Mouse (Mus musculus): ENCODE results near the gene Zbtb44. TPM values are rescaled to one million over a fixed set of nuclear protein-coding genes. Genes with fewer than 3 reads are reported as not detected.
A peak's percentile ranks its signal among the peaks of the same experiment; 100 is the strongest.

Zbtb44 gene
- polyA plus RNA-seq, 1 experiment: 98.2 TPM

DNA sequence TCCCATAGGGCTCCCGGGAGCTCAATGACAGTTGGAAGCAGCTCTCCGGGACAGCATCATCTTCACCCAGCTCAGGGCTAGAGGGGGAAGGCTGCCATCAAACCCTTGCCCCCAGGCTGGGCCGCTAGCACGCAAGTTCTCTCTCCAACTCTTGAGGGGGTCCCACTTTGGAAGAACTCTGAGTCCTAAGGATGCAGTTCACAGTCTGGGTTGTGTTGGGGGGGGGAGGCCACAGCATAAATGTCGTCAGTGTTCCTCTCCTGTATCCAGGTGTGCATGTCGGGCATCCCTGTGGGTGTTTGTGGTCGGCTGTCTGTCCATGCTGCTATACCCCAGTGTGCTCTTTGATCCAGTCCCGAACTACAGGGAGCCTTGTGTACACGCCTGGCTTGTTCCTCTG, 59.1 kb downstream of the Zbtb44 start:
- H3K27me3 ChIP-seq (ENCODE audit: control insufficient read depth, insufficient read depth, low read length, poor library complexity, severe bottlenecking): no peaks in the 10 kb centered on the region
- no peaks in the 10 kb centered on the region for H3K9me3 ChIP-seq (replicated peaks; ENCODE audit: control insufficient read depth, insufficient read depth, low read length, poor library complexity, severe bottlenecking)
- H3K4me1 ChIP-seq (ENCODE audit: control insufficient read depth, insufficient read depth, low read length): no peaks in the 10 kb centered on the region
- no peak overlapping the region for H3K9ac ChIP-seq (ENCODE audit: low read depth, poor library complexity, severe bottlenecking)
- H3K4me3 ChIP-seq (ENCODE audit: low read depth, low read length): no peak overlapping the region
- H3K27ac ChIP-seq (ENCODE audit: insufficient read depth, low read length): no peak overlapping the region
- 0 out of 2 replicates have a peak, but pooled peaks cover 5% of the 10 kb centered on the region for H3K36me3 ChIP-seq (ENCODE audit: control insufficient read depth, insufficient read depth, low read length, poor library complexity, severe bottlenecking)
- TF ChIP-seq POLR2A (IDR thresholded peaks at IDR 0.05; ENCODE audit: insufficient read depth, low read length): no peak

- Histone ChIP-seq H3K4me1 (ENCODE audit: control insufficient read depth, insufficient read depth, low read length) (no peaks in the 10 kb centered on the region), H3K27ac (ENCODE audit: insufficient read depth, low read length) (no peak overlapping the region), H3K36me3 (ENCODE audit: control insufficient read depth, insufficient read depth, low read length, poor library complexity, severe bottlenecking) (peaks cover 5% of the 10 kb centered on the region; the same call in 1 of the 2 replicates), H3K9ac (ENCODE audit: low read depth, poor library complexity, severe bottlenecking) (no peak overlapping the region), H3K4me3 (ENCODE audit: low read depth, low read length) (peak overlapping the region; percentile 36), H3K27me3 (ENCODE audit: control insufficient read depth, insufficient read depth, low read length, poor library complexity, severe bottlenecking) (no peaks in the 10 kb centered on the region), H3K9me3 (replicated peaks; ENCODE audit: control insufficient read depth, insufficient read depth, low read length, poor library complexity, severe bottlenecking) (no peaks in the 10 kb centered on the region)
- TF ChIP-seq CTCF (IDR thresholded peaks at IDR 0.05; ENCODE audit: low read depth, low read length) (no peak), POLR2A (IDR thresholded peaks at IDR 0.05; ENCODE audit: insufficient read depth, low read length) (no peak), EP300 (IDR thresholded peaks at IDR 0.05; ENCODE audit: insufficient read depth, low read depth, low read length) (no peak)
Observed at GRCm38 (mm10) chr9:31090081-31091023, 59.9 kb downstream of the Zbtb44 start.

DNA sequence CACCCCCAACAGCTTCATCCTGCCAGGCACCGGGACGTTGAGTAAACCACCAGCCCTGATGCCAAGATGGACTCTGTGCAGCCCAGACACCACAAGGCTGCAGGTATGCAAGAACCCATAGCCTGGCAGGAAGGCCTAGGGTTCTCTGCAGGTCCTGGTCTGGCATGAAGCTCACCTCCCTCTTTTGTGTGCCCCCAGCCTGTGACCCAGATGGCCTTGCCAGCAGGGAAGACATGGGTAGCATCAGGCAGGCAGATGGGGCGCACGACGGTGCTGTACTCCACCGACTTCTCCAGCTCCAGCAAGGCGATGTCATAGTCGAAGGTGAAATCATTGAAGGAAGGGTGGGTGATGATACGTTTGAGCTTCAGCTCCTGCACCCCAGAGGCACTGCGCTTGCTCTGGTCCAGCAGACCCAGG, 60.7 kb downstream of the Zbtb44 start:
- Histone ChIP-seq H3K27ac (ENCODE audit: insufficient read depth, low read length) (no peak overlapping the region), H3K9ac (ENCODE audit: low read depth, poor library complexity, severe bottlenecking) (no peak overlapping the region), H3K9me3 (replicated peaks; ENCODE audit: control insufficient read depth, insufficient read depth, low read length, poor library complexity, severe bottlenecking) (no peaks in the 10 kb centered on the region), H3K36me3 (ENCODE audit: control insufficient read depth, insufficient read depth, low read length, poor library complexity, severe bottlenecking) (peaks cover 5% of the 10 kb centered on the region; the same call in 1 of the 2 replicates), H3K27me3 (ENCODE audit: control insufficient read depth, insufficient read depth, low read length, poor library complexity, severe bottlenecking) (no peaks in the 10 kb centered on the region), H3K4me1 (ENCODE audit: control insufficient read depth, insufficient read depth, low read length) (no peaks in the 10 kb centered on the region), H3K4me3 (ENCODE audit: low read depth, low read length) (no peak overlapping the region)
- no peak for TF ChIP-seq EP300 (IDR thresholded peaks at IDR 0.05; ENCODE audit: insufficient read depth, low read depth, low read length)
- no peak for TF ChIP-seq CTCF (IDR thresholded peaks at IDR 0.05; ENCODE audit: low read depth, low read length)
- TF ChIP-seq POLR2A (IDR thresholded peaks at IDR 0.05; ENCODE audit: insufficient read depth, low read length): no peak

DNA sequence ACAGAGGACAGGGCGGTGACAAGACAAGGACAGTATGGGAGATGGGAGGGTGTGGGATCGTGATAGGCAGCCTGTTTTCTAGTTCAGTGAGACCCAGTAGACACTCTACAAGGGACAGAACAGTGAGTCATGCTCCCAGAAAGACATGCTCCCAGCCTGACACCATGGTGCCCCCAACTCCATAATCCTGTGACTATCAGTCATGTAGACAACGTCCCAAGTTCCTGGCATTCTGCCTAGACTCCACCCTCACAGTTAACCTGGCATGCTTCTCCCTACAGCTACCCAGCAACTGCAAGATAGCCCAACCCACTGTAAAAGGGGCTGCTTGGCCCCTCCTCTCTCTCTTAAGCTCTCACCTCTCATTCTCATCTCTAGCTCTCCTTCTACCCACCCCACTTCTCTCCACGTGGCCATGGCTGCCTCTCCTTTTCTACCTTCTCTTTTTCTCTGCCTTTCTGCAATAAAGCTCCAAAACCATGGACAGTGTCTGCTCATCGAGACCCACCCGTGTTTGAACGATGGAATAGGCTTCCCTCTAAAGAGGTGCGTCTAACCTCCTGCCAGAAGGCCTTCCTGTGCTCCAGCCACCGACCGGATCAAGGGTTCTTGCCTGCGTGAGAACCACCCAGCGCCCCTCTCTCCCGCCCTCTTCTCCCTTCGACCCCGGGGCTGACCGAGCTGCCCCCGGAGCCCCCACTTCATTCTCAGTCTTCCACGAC, 61.8 kb downstream of the Zbtb44 start:
- Histone ChIP-seq H3K27ac (ENCODE audit: insufficient read depth, low read length) (no peak overlapping the region), H3K9me3 (replicated peaks; ENCODE audit: control insufficient read depth, insufficient read depth, low read length, poor library complexity, severe bottlenecking) (no peaks in the 10 kb centered on the region), H3K4me1 (ENCODE audit: control insufficient read depth, insufficient read depth, low read length) (no peaks in the 10 kb centered on the region), H3K4me3 (ENCODE audit: low read depth, low read length) (no peak overlapping the region), H3K9ac (ENCODE audit: low read depth, poor library complexity, severe bottlenecking) (no peak overlapping the region), H3K27me3 (ENCODE audit: control insufficient read depth, insufficient read depth, low read length, poor library complexity, severe bottlenecking) (no peaks in the 10 kb centered on the region), H3K36me3 (ENCODE audit: control insufficient read depth, insufficient read depth, low read length, poor library complexity, severe bottlenecking) (peaks cover 11% of the 10 kb centered on the region; the same call in 1 of the 2 replicates)
- TF ChIP-seq POLR2A (IDR thresholded peaks at IDR 0.05; ENCODE audit: insufficient read depth, low read length) (no peak), EP300 (IDR thresholded peaks at IDR 0.05; ENCODE audit: insufficient read depth, low read depth, low read length) (no peak), CTCF (IDR thresholded peaks at IDR 0.05; ENCODE audit: low read depth, low read length) (no peak)

DNA sequence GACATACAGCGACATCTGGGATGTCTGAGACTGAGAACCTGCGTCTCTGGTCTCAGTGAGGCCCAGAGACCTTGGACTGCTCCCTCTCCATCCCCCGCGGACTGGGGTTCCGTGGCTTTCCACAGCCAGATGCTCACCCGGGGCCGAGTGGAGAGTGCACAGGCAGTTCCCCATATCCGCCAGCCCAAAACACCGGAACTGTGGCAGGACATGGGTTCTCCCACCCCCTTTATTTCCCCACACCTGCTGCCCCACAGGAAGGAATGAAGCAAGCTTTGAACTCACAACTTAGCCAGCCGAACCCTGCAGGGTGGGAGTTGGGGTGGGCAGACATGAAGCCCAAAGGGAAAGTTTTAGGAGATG, 62.4 kb downstream of the Zbtb44 start:
- no peak overlapping the region for H3K27ac ChIP-seq (ENCODE audit: insufficient read depth, low read length)
- TF ChIP-seq EP300 (IDR thresholded peaks at IDR 0.05; ENCODE audit: insufficient read depth, low read depth, low read length): no peak
- no peak for TF ChIP-seq POLR2A (IDR thresholded peaks at IDR 0.05; ENCODE audit: insufficient read depth, low read length)
- TF ChIP-seq CTCF (IDR thresholded peaks at IDR 0.05; ENCODE audit: low read depth, low read length): no peak
- no peaks in the 10 kb centered on the region for H3K27me3 ChIP-seq (ENCODE audit: control insufficient read depth, insufficient read depth, low read length, poor library complexity, severe bottlenecking)
- peaks cover 11% of the 10 kb centered on the region; the same call in 1 of the 2 replicates for H3K36me3 ChIP-seq (ENCODE audit: control insufficient read depth, insufficient read depth, low read length, poor library complexity, severe bottlenecking)
- no peak overlapping the region for H3K4me3 ChIP-seq (ENCODE audit: low read depth, low read length)
- no peak overlapping the region for H3K9ac ChIP-seq (ENCODE audit: low read depth, poor library complexity, severe bottlenecking)
- H3K9me3 ChIP-seq (replicated peaks; ENCODE audit: control insufficient read depth, insufficient read depth, low read length, poor library complexity, severe bottlenecking): no peaks in the 10 kb centered on the region
- no peaks in the 10 kb centered on the region for H3K4me1 ChIP-seq (ENCODE audit: control insufficient read depth, insufficient read depth, low read length)

All from ES-Bruce4 (cell line).